Mouse (Mus musculus) kidney, postnatal 0 days (tissue): ENCODE measurements around the gene Gm9758. TPM values are rescaled to one million over a fixed set of nuclear protein-coding genes. Genes with fewer than 3 reads are reported as not detected.

Source experiments
- polyA plus RNA-seq: library from polyadenylated mRNA; unstranded; fragments of >200 nt; fragmentation: Nextera tagmentation; extraction: Ambion mirVana; gene quantifications from 2 replicates; pipeline ENCODE4 v1.2.1, GENCODE M21; 2015

Gene Gm9758
- polyA plus RNA-seq, 1 experiment from 2014 or later, result not detected

Other genes starting within 250 kb of the Gm9758 start
- not detected in 2 replicates for gene Speer4e, start 23.5 kb upstream of the Gm9758 start, polyA plus RNA-seq
- not detected in 2 replicates for gene Gm10354, start 64.0 kb upstream of the Gm9758 start, polyA plus RNA-seq
- not detected in 2 replicates for gene Gm17019, start 118.1 kb upstream of the Gm9758 start, polyA plus RNA-seq